In the genomic region with DNA sequence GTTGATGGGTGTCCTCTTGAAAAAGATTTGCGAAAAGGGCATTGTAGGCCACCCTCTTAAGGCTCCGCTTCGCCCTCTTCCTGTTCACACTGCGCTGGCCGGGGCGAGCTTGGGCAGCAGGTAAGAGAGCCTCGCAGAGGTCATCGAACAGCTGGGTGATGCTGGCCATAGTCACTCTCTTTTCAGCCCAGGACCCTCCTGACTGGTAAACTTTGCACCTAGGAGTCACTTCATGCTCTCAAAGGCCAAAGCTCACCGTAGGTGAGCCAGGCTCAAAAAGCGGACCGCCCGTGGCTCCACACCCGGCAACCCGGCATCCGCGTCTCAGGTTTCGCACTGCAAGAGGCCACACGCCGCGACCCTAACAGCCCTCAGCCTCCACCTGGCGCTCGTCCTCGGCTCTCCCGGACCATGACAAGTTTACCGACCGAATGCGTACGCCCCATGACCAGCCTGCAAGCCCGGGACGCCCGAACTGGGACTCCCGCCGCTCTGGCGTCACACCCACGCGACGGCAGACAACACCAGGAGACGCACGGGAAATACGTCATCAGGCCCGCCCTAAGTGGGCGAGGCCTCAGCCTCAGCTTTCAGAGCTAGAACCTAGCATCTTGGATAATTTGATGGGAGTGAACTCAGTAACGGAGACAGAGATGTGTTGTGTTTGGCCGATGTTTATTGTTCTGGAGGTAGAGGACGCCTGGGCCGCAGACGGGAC, we compare ENCODE assay signal across 8 mouse cellular contexts. TPM values are rescaled to one million over a fixed set of nuclear protein-coding genes. Genes with fewer than 3 reads are reported as not detected.
A peak's percentile ranks its signal among the peaks of the same experiment; 100 is the strongest.
DNase-seq lines count a peak whose midpoint lies in the region; ATAC-seq lines count a peak whose summit lies in the region.

A gene (minus strand): TSS at position 464 of the 718 bp plus-strand sequence.

- H3K9ac ChIP-seq in hindbrain, embryonic 15.5 days = peak within 1 kb of the TSS; percentile 74

- H3K9me3 ChIP-seq in hindbrain, embryonic 15.5 days = no peaks in the 10 kb centered on the region

- H3K4me3 ChIP-seq in hindbrain, embryonic 15.5 days = peak within 1 kb of the TSS; percentile 91

- H3K4me2 ChIP-seq in hindbrain, embryonic 15.5 days = peak within 1 kb of the TSS; percentile 93

- peaks cover 50% of the 10 kb centered on the region for H3K4me1 ChIP-seq in hindbrain, embryonic 15.5 days (replicated peaks)

- H3K27ac ChIP-seq in hindbrain, embryonic 15.5 days (replicated peaks) = peak within 1 kb of the TSS; percentile 92

- ATAC-seq in hindbrain, embryonic 15.5 days (ENCODE audit: low FRiP score, low read depth) = peak; percentile 80

- no peaks in the 10 kb centered on the region for H3K27me3 ChIP-seq in hindbrain, embryonic 15.5 days

- DNase-seq in R1 (ENCODE audit: low read depth, low spot score) = peak; percentile 96
- DNase-seq in cerebellum, postnatal 25 days = peak; percentile 98
- DNase-seq in frontal cortex, postnatal 36 days (ENCODE audit: low spot score in 2 of 2) = peak; percentile 96 to 98
- peak; percentile 93 for DNase-seq in left cerebral cortex, adult 11 months (ENCODE audit: low spot score)
- peak; percentile 95 to 96 for DNase-seq in lung, postnatal 4 days
- DNase-seq in retina, postnatal 7 days (ENCODE audit: low read depth, low spot score) = peak; percentile 92
- peak; percentile 84 for DNase-seq in urinary bladder, adult 2 months (ENCODE audit: low spot score)

- 0 out of 2 replicates have a peak, but pooled peaks cover 3% of the 10 kb centered on the region for H3K36me3 ChIP-seq in hindbrain, embryonic 15.5 days

- WGBS in hindbrain, embryonic 15.5 days = under 1% methylated on average over 47 of the region's 47 CpGs

RNA-seq across cellular contexts. Expression of the gene that starts here (rescaled TPM):
- polyA plus RNA-seq in hindbrain, embryonic 15.5 days (2015; fragmentation: Nextera tagmentation; extraction: Ambion mirVana) = 16.6 and 16.9 TPM in 2 replicates
- 15.3 and 15.4 TPM in 2 replicates for polyA plus RNA-seq in urinary bladder, adult 2 months (2012; rRNA removed)

Comparison
In these comparisons a context has a peak if more than half of its experiments do, and no peak if none do; other contexts are left out.
1. Peak in every context shown above with its lines: DNase-seq, ATAC-seq, H3K4me3 ChIP-seq and H3K27ac ChIP-seq.